Mouse (Mus musculus): ENCODE measurements around the gene Umad1. TPM values are rescaled to one million over a fixed set of nuclear protein-coding genes. Genes with fewer than 3 reads are reported as not detected.

The Umad1 gene
- 5.4 and 12.5 TPM in 2 replicates for polyA plus RNA-seq (2012; rRNA removed; ENCODE audit: low replicate concordance)

DNA sequence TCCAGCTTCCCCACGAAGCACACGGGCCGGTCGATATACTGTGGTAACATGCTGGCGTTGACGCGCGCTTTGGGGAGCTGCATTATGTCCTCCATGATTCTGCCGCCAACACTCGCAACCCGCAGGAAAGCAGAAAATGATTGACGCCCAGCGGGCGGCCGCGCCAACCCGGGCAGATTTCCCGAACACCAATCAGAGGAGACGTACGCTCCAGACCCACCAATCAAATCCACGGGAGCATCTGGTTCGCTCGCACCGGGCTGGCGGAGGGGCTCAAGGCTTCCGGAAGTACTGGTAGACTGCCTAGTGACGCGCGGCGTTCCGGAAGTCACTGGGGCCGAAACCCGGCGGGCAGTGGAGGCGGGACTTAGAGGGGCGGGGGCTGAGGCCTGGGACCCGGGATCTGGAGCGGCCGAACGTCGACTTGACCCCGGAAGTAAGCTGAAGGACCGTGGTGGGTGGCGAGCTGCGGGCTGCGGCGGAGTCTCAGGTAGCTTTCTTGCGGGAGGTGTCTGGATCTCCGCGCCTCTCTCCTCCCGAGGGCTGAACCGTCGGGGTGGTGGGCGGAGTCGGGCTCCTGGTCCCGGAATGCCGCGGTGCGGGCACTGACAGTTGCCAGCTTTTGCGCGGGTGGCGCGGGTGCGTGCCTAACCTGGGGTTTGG, at the start of gene Umad1, which contains the start of the genes Rpa3 and Gm45062:
Gene Umad1, plus strand, starts transcription at position 285 of the 663 bp plus-strand sequence.
Gene Rpa3, minus strand, starts transcription at position 170 of the 663 bp plus-strand sequence.
Gene Gm45062, plus strand, starts transcription at position 447 of the 663 bp plus-strand sequence.

Other genes with a start within 250 kb of the Umad1 start
- gene Col28a1, start 66.7 kb upstream of the Umad1 start, polyA plus RNA-seq (2012; rRNA removed; ENCODE audit: low replicate concordance) = 0.79 and 1.4 TPM in 2 replicates
- 3.3 and 3.8 TPM in 2 replicates for gene Mios, start 50.1 kb upstream of the Umad1 start, polyA plus RNA-seq (2012; rRNA removed; ENCODE audit: low replicate concordance)
- gene Rpa3, start 115 bp upstream of the Umad1 start, polyA plus RNA-seq (2012; rRNA removed; ENCODE audit: low replicate concordance) = 0.93 and 3.2 TPM in 2 replicates
- 3.0 TPM in 1 of 2 replicates, not detected in the other for gene Gm45062, start 162 bp downstream of the Umad1 start, polyA plus RNA-seq (2012; rRNA removed; ENCODE audit: low replicate concordance)

Data from mammary gland, adult 2 months (tissue).